Mouse (Mus musculus) bone marrow, adult 2 months (tissue): ENCODE measurements around the gene Mdh2. TPM values are rescaled to one million over a fixed set of nuclear protein-coding genes. Genes with fewer than 3 reads are reported as not detected.

ENCODE experiments used
- H3K27ac ChIP-seq: fragments of 200-500 bp; 2 replicates; pipeline ENCODE4 v1.5.1; 2012; ENCODE audit warnings: low read depth, mild to moderate bottlenecking, control low read depth, inconsistent platforms, low read length; ENCODE audit not compliant: control insufficient read depth, poor library complexity, insufficient read depth
- H3K4me1 ChIP-seq: fragments of 200-500 bp; 2 replicates; pipeline ENCODE4 v1.6.1; 2011; ENCODE audit warnings: low read length; ENCODE audit not compliant: control insufficient read depth, insufficient read depth
- H3K4me3 ChIP-seq: fragments of 200-500 bp; replicated peaks from 2 replicates; pipeline ENCODE3; 2011; ENCODE audit warnings: mild to moderate bottlenecking, low read depth, low read length, control low read depth; ENCODE audit not compliant: control insufficient read depth
- CTCF ChIP-seq: fragments of 200-500 bp; IDR thresholded peaks from 2 replicates; pipeline ENCODE4 v1.5.1; 2011; ENCODE audit warnings: low read length, control low read depth; ENCODE audit not compliant: control insufficient read depth, insufficient read depth
- POLR2A ChIP-seq: fragments of 200-500 bp; IDR thresholded peaks from 2 replicates; pipeline ENCODE4 v1.6.1; 2011; ENCODE audit warnings: low read depth, mild to moderate bottlenecking, control low read depth, low read length, borderline replicate concordance; ENCODE audit not compliant: control insufficient read depth
- whole genome bisulfite sequencing: fragments of 180-500 bp; shearing (Covaris S2); methylation state at CpG from one replicate; pipeline ENCODE4 v1.1.7; 2018; 5-methylcytosine and 5-hydroxymethylcytosine counted together
- polyA plus RNA-seq: library from polyadenylated mRNA; stranded (reverse); fragments of >200 nt; gene quantifications from 2 replicates; pipeline ENCODE4 v1.2.4, GENCODE M21; 2011; ENCODE audit warnings: low replicate concordance; ENCODE audit not compliant: missing spikeins, insufficient read depth, insufficient read length

The Mdh2 gene
- polyA plus RNA-seq, 1 experiment = 132 TPM

DNA sequence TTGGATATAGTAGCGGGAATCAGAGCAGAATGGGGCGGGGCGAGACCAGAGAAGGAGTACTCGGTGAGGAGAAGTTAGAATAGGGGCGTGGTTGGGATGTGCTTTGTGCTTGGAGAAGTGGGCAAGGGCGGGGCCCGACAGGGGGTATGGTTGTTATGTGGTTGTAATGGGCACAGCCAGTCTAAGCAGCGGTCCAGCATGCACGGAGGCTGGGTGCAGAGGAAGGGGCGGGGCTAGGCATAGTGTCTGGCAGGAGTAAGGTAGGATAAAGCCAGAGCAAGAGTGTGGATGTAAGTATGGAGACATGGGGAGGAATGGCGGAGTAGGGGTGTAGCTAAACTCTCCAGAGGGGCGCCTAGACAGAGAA, 57.2 kb downstream of the Mdh2 start:
- TF ChIP-seq CTCF = no peak
- no peak for TF ChIP-seq POLR2A
- Histone ChIP-seq H3K4me1 (no peaks in the 10 kb centered on the region; the same call in 1 of the 2 replicates), H3K27ac (no peak overlapping the region), H3K4me3 (no peak overlapping the region)
- 4% methylated on average over 12 of the region's 12 CpGs for WGBS

DNA sequence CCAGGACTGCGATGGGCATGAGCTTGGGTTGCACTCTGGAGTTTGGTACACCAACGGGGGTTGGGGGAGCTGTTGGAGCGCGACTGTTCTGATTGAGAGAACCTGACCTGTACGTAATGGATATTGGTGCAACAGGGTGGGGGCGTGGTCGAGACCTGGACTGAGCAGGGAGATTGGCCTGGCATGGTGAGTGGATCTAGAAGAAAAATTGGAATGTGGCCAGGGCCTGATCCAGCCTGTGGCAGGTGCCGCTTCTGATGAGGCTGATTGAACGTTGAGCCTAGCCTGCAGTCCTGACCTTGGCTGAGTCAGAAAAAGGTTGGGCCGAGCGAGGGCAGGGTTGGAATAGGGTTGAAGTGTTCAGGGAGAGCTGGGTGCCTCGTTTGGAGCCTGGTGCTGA, 57.7 kb downstream of the Mdh2 start:
- no peak overlapping the region for H3K4me3 ChIP-seq
- no peaks in the 10 kb centered on the region; the same call in 1 of the 2 replicates for H3K4me1 ChIP-seq
- no peak overlapping the region for H3K27ac ChIP-seq
- TF ChIP-seq POLR2A (no peak), CTCF (no peak)
- whole genome bisulfite sequencing = 28% methylated on average over 12 of the region's 12 CpGs

Other genes with a start within 250 kb of the Mdh2 start
- 7.8 and 14.5 TPM in 2 replicates for gene Hip1, start 233.4 kb upstream of the Mdh2 start, polyA plus RNA-seq
- not detected in 2 replicates for gene Ccl26, start 214.9 kb upstream of the Mdh2 start, polyA plus RNA-seq
- gene Ccl24, start 205.4 kb upstream of the Mdh2 start, polyA plus RNA-seq = not detected in 2 replicates
- 2.7 and 10.5 TPM in 2 replicates for gene Rhbdd2, start 145.9 kb upstream of the Mdh2 start, polyA plus RNA-seq
- gene Por, start 108.4 kb upstream of the Mdh2 start, polyA plus RNA-seq = 17.6 and 28.4 TPM in 2 replicates
- gene Tmem120a, start 34.0 kb upstream of the Mdh2 start, polyA plus RNA-seq = 19.0 and 74.1 TPM in 2 replicates
- gene Styxl1, start 95 bp upstream of the Mdh2 start, polyA plus RNA-seq = 1.8 and 2.3 TPM in 2 replicates
- gene Srrm3, start 28.4 kb downstream of the Mdh2 start, polyA plus RNA-seq = not detected in 2 replicates
- 1.5 and 71.0 TPM in 2 replicates for gene Hspb1, start 109.4 kb downstream of the Mdh2 start, polyA plus RNA-seq
- 26.9 and 58.1 TPM in 2 replicates for gene Ywhag, start 156.1 kb downstream of the Mdh2 start, polyA plus RNA-seq
- gene Ssc4d, start 196.1 kb downstream of the Mdh2 start, polyA plus RNA-seq = 1.1 and 4.0 TPM in 2 replicates
- not detected in 2 replicates for gene Zp3, start 201.6 kb downstream of the Mdh2 start, polyA plus RNA-seq
- 6.9 and 9.3 TPM in 2 replicates for gene Dtx2, start 216.3 kb downstream of the Mdh2 start, polyA plus RNA-seq